Mouse (Mus musculus) limb, embryonic 14.5 days (tissue): ENCODE measurements around the gene Rhag. TPM values are rescaled to one million over a fixed set of nuclear protein-coding genes. Genes with fewer than 3 reads are reported as not detected.

Source experiments
- ATAC-seq: fragments of 200-750 bp; cut with Nextera tagmentation; 2 replicates; pipeline ENCODE4 v1.8.0; 2017; ENCODE audit warnings: low read depth, moderate number of reproducible peaks, moderate TSS enrichment; ENCODE audit not compliant: low FRiP score
- DNase-seq: peaks from one replicate; pipeline ENCODE4 v3.0.0-alpha.2; 2015; ENCODE audit warnings: low spot score
- H3K27ac ChIP-seq: fragments of 300-500 bp; sonication (generic); replicated peaks from 2 replicates; pipeline ENCODE4 v1.5.1; 2014; ENCODE audit warnings: low read depth, mild to moderate bottlenecking, low read length, moderate library complexity, mixed read lengths
- H3K27me3 ChIP-seq: fragments of 300-500 bp; sonication (generic); 2 replicates; pipeline ENCODE4 v1.6.1; 2014; ENCODE audit warnings: low read length, mixed read lengths; ENCODE audit not compliant: control insufficient read depth, insufficient read depth
- H3K36me3 ChIP-seq: fragments of 300-500 bp; sonication (generic); 2 replicates; pipeline ENCODE4 v1.6.1; 2014; ENCODE audit warnings: mild to moderate bottlenecking, low read length, moderate library complexity, mixed read lengths; ENCODE audit not compliant: control insufficient read depth, insufficient read depth
- H3K4me1 ChIP-seq: fragments of 300-500 bp; sonication (generic); 2 replicates; pipeline ENCODE4 v1.6.1; 2014; ENCODE audit warnings: antibody characterized with exemption, low read length, mixed read lengths; ENCODE audit not compliant: control insufficient read depth, insufficient read depth
- H3K4me2 ChIP-seq: fragments of 300-500 bp; sonication (generic); replicated peaks from 2 replicates; pipeline ENCODE4 v1.6.1; 2014; ENCODE audit warnings: low read depth, mild to moderate bottlenecking, low read length, moderate library complexity; ENCODE audit not compliant: severe bottlenecking
- H3K4me3 ChIP-seq: fragments of 300-500 bp; sonication (generic); replicated peaks from 2 replicates; pipeline ENCODE4 v1.5.1; 2014; ENCODE audit warnings: low read length
- H3K9ac ChIP-seq: fragments of 300-500 bp; sonication (generic); 2 replicates; pipeline ENCODE4 v1.6.1; 2014; ENCODE audit warnings: mild to moderate bottlenecking, low read depth, low read length, moderate library complexity; ENCODE audit not compliant: severe bottlenecking
- H3K9me3 ChIP-seq: fragments of 300-500 bp; sonication (generic); 2 replicates; pipeline ENCODE4 v1.6.1; 2016; ENCODE audit warnings: low read length; ENCODE audit not compliant: control insufficient read depth
- POLR2A ChIP-seq: fragments of 200-500 bp; IDR thresholded peaks from 2 replicates; pipeline ENCODE4 v1.8.0; 2012; ENCODE audit warnings: inconsistent platforms, mild to moderate bottlenecking, moderate library complexity, borderline replicate concordance; ENCODE audit not compliant: insufficient read depth, insufficient read length; ENCODE audit errors: extremely low read depth
- WGBS: fragments of 180-500 bp; shearing (Covaris S2); extraction: QIAGEN DNeasy Blood & Tissue Kit; methylation state at CpG from one replicate; pipeline ENCODE4 v1.1.7; 2014; 5-methylcytosine and 5-hydroxymethylcytosine counted together
- polyA plus RNA-seq, 2 experiments: library from polyadenylated mRNA; depleted of rRNA in 1 of 2; stranded (reverse) in 1 of 2; unstranded in 1 of 2; fragments of >200 nt; fragmentation: Nextera tagmentation in 1 of 2; extraction: Ambion mirVana in 1 of 2; gene quantifications; 2 replicates each; pipeline versions ENCODE4 v1.2.1 to v1.2.3; 2012 to 2014

Rhag gene
- polyA plus RNA-seq (2012; rRNA removed) (0.28 and 0.31 TPM in 2 replicates), polyA plus RNA-seq (2014; fragmentation: Nextera tagmentation; extraction: Ambion mirVana) (0.46 and 0.48 TPM in 2 replicates)

- no peak within 1 kb of the TSS for H3K4me3 ChIP-seq
- no peaks in the 10 kb centered on the region for H3K4me1 ChIP-seq
- ATAC-seq, result no peak
- H3K36me3 ChIP-seq, result no peaks in the 10 kb centered on the region
- H3K9me3 ChIP-seq, result no peaks in the 10 kb centered on the region
- no peak within 1 kb of the TSS for H3K27ac ChIP-seq
- no peak within 1 kb of the TSS for H3K9ac ChIP-seq
- H3K27me3 ChIP-seq, result no peaks in the 10 kb centered on the region
- no peak for TF ChIP-seq POLR2A
- no peak within 1 kb of the TSS for H3K4me2 ChIP-seq
- 68% methylated on average over 1 of the region's 1 CpGs for WGBS
- no peak for DNase-seq
Measured at GRCm38 (mm10) chr17:40810934-40811333, at the start of gene Rhag. Rhag (plus strand) TSS chr17:40811126.

- Histone ChIP-seq H3K27me3 (no peaks in the 10 kb centered on the region), H3K36me3 (no peaks in the 10 kb centered on the region), H3K9ac (no peak overlapping the region), H3K4me1 (no peaks in the 10 kb centered on the region), H3K27ac (no peak overlapping the region), H3K9me3 (no peaks in the 10 kb centered on the region), H3K4me3 (no peak overlapping the region), H3K4me2 (no peak overlapping the region)
- no peak for DNase-seq
- no peak for ATAC-seq
- no peak for TF ChIP-seq POLR2A
- WGBS, result 77% methylated on average over 4 of the region's 4 CpGs
Measured at GRCm38 (mm10) chr17:40763662-40764061, 47.3 kb upstream of the Rhag start.

GRCm38 (mm10) chr17:40767120-40767519, 43.8 kb upstream of the Rhag start:
- Histone ChIP-seq H3K9ac (no peak overlapping the region), H3K9me3 (no peaks in the 10 kb centered on the region), H3K4me2 (no peak overlapping the region), H3K27ac (no peak overlapping the region), H3K4me1 (no peaks in the 10 kb centered on the region), H3K36me3 (no peaks in the 10 kb centered on the region), H3K4me3 (no peak overlapping the region), H3K27me3 (no peaks in the 10 kb centered on the region)
- ATAC-seq (no peak), DNase-seq (no peak)
- no peak for TF ChIP-seq POLR2A
- WGBS, result 79% methylated on average over 1 of the region's 1 CpGs

GRCm38 (mm10) chr17:40789877-40790276, 21.0 kb upstream of the Rhag start:
- Histone ChIP-seq H3K27me3 (no peaks in the 10 kb centered on the region), H3K36me3 (no peaks in the 10 kb centered on the region), H3K9ac (no peak overlapping the region), H3K4me3 (no peak overlapping the region), H3K4me2 (no peak overlapping the region), H3K9me3 (no peaks in the 10 kb centered on the region), H3K27ac (no peak overlapping the region), H3K4me1 (no peaks in the 10 kb centered on the region)
- ATAC-seq (no peak), DNase-seq (no peak)
- no peak for TF ChIP-seq POLR2A

- ATAC-seq (no peak), DNase-seq (no peak)
- Histone ChIP-seq H3K27ac (no peak overlapping the region), H3K9me3 (no peaks in the 10 kb centered on the region), H3K9ac (no peak overlapping the region), H3K36me3 (no peaks in the 10 kb centered on the region), H3K4me2 (no peak overlapping the region), H3K27me3 (no peaks in the 10 kb centered on the region), H3K4me1 (no peaks in the 10 kb centered on the region), H3K4me3 (no peak overlapping the region)
- 54% methylated on average over 20 of the region's 20 CpGs for WGBS
- no peak for TF ChIP-seq POLR2A
Measured at GRCm38 (mm10) chr17:40793921-40794854, 16.7 kb upstream of the Rhag start.
